Mouse (Mus musculus): ENCODE results near the gene Rexo4.

Rexo4 gene

DNA sequence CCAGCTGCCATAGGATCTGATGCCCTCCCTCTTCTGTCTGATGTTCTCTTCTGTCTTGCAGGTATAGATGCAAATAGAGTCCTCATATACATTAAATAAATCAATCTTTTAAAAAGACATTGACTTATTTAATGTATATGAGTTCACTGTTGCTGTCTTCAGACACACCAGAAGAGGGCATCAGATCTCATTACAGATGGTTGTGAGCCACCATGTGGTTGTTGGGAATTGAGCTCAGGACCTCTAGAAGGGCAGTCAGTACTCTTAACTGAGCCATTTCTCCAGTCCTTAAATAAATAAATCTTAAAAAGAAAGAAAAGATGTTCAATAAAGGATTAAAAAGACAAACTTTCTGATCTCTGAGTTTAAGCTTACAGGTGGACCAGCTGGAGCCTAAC is 54.8 kb downstream of the Rexo4 start:
- DNase-seq, result no peak

DNA sequence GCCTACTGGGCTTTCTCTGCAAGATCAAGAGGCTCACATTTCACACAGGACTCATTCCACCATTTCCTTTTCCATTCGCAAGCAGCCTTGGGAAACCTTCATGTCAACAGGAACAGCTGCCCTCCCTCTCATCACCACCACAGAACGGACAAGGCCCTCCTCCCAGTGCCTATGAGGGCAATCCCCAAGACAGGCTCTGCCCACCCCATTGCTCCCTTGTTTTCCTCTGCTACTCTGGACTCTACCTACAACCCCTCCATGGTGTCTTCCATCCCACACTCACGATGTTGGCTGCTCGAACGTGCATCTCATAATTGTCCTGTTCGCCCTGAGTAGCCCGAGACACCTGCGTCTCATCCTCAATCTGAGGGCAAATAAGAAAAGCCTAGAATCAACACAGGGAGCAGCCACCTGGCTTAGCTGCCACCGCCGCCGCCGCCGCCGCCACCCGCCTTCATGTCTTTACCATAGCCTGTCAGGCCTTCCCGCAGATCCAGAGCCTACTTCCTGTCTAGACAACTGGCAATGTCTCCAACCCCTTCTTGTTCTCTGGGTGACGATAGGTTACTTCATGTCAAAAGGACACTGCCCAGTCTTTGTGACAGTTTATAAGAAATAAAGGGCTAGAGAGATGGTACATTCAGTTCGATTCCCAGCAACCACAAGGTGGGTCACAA is 55.3 kb downstream of the Rexo4 start:
- DNase-seq, result no peak

DNA sequence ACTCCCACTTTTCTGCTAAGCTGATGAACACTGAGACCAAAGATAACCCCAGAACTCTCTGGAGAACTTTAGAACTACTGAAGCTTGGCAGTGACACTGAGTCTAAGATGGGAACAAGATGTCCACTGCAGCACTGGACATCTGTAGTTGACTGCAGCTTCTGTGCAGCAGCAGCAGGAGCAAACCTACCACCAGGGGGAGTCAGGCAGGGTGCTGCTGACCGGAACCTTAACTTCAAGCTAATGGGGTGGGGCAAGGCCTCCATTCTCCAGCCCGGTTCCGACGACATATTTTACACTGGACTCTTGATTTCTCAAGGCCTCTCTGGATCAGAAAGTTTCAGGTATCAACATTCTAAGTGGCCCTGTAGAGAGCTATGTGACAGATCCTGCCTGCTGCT is 57.1 kb downstream of the Rexo4 start:
- no peak for DNase-seq

DNA sequence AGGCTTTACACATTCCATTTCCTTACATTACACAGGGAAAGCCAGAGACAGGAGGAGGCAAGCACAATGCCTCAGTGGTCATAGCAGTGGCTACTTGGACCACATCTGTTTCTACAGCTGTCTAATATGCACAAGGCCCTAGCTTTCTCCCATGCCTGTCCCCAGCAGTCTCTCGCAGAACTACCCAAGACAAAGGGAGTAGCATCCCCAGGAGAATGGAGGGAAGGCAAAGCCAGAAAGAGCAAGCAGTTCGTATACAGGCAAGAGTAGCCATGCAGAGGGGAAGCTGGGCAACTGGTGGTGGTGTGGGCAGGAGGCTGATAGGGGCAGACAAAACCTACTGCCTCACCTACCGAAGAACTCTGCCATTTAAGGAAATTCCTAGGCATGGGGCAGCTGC is 57.8 kb downstream of the Rexo4 start:
- DNase-seq, result no peak

DNA sequence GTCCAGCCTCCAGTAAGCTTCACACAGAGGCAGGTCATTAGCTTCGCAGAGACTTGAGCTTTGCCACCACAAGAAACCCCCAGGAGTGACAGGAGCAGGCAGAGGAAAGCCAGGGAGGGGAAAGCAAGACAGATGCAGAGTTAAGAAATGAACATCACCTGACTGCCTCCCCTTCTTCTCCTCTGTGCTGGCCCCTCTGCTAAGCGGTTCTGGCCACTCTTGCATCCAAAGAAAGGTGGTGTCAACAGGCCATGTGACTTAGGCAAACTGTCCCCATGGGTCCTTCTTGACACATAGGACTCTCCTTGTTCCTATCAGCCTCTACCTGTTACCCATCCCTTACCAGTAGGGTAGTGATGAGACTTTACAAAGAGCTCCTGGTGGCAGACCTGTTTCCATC is 58.2 kb downstream of the Rexo4 start:
- no peak for DNase-seq

Data from cerebellum, adult 11 months (tissue).